Mouse (Mus musculus) neural tube, embryonic 11.5 days (tissue): ENCODE data around the gene C330007P06Rik. TPM values are rescaled to one million over a fixed set of nuclear protein-coding genes. Genes with fewer than 3 reads are reported as not detected.
A peak's percentile ranks its signal among the peaks of the same experiment; 100 is the strongest.
"Not testable (repeated sequence)": the region's sequence is repeated elsewhere in the genome, so short reads cannot be mapped to it uniquely, and the experiment has no call there.

ENCODE experiments used
- ATAC-seq: fragments of 200-750 bp; cut with Nextera tagmentation; 2 replicates; pipeline ENCODE4 v1.8.0; 2017; ENCODE audit warnings: moderate number of reproducible peaks, mild to moderate bottlenecking, moderate TSS enrichment, moderate library complexity; ENCODE audit not compliant: insufficient read depth, low FRiP score, low TSS enrichment
- DNase-seq: peaks from one replicate; pipeline ENCODE4 v3.0.0-alpha.2; 2015; ENCODE audit warnings: low spot score
- H3K27ac ChIP-seq: fragments of 300-500 bp; sonication (generic); 2 replicates; pipeline ENCODE4 v1.5.1; 2014; ENCODE audit warnings: low read depth, mild to moderate bottlenecking, low read length
- H3K27me3 ChIP-seq: fragments of 300-500 bp; sonication (generic); 2 replicates; pipeline ENCODE4 v1.6.1; 2014; ENCODE audit warnings: mild to moderate bottlenecking, low read length, mixed read lengths; ENCODE audit not compliant: control insufficient read depth, insufficient read depth
- H3K36me3 ChIP-seq: fragments of 300-500 bp; sonication (generic); 2 replicates; pipeline ENCODE4 v1.6.1; 2014; ENCODE audit warnings: mild to moderate bottlenecking, low read length, moderate library complexity, mixed read lengths; ENCODE audit not compliant: control insufficient read depth, insufficient read depth
- H3K4me1 ChIP-seq: fragments of 300-500 bp; sonication (generic); 2 replicates; pipeline ENCODE4 v1.6.1; 2014; ENCODE audit warnings: low read length, mixed read lengths; ENCODE audit not compliant: control insufficient read depth, insufficient read depth
- H3K4me2 ChIP-seq: fragments of 300-500 bp; sonication (generic); 2 replicates; pipeline ENCODE4 v1.6.1; 2014; ENCODE audit warnings: low read depth, mild to moderate bottlenecking, moderate library complexity
- H3K4me3 ChIP-seq: fragments of 300-500 bp; sonication (generic); 2 replicates; pipeline ENCODE4 v1.5.1; 2014; ENCODE audit warnings: low read depth, low read length
- H3K9ac ChIP-seq: fragments of 300-500 bp; sonication (generic); 2 replicates; pipeline ENCODE4 v1.6.1; 2014; ENCODE audit warnings: mild to moderate bottlenecking, low read length
- H3K9me3 ChIP-seq: fragments of 300-500 bp; sonication (generic); 2 replicates; pipeline ENCODE4 v1.6.1; 2016; ENCODE audit warnings: low read length; ENCODE audit not compliant: control insufficient read depth
- WGBS: fragments of 180-500 bp; shearing (Covaris S2); extraction: QIAGEN DNeasy Blood & Tissue Kit; methylation state at CpG from one replicate; pipeline ENCODE4 v1.1.7; 2014; 5-methylcytosine and 5-hydroxymethylcytosine counted together
- polyA plus RNA-seq: library from polyadenylated mRNA; unstranded; fragments of >200 nt; fragmentation: Nextera tagmentation; extraction: Ambion mirVana; gene quantifications from 2 replicates; pipeline ENCODE4 v1.2.1, GENCODE M21; 2014

Gene C330007P06Rik
- polyA plus RNA-seq, 1 experiment from 2014 or later = 37.4 TPM

DNA sequence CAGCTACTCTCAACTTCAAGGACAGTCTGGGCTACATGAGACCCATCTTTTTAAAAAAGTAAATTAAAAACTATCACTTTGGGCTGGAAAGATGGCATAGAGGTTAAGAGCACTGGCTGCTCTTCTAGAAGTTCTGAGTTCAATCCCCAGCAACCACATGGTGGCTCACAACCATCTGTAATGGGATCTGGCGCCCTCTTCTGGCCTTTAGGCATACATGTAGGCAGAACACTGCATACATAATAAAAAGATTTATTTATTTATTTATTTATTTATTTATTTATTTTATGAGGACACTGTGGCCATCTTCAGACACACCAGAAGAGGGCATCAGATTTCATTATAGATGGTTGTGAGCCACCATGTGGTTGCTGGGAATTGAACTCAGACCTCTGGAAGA is 25.0 kb upstream of the C330007P06Rik start:
- H3K9ac ChIP-seq, DNase-seq, H3K4me3 ChIP-seq, H3K27me3 ChIP-seq, ATAC-seq, H3K4me1 ChIP-seq, H3K27ac ChIP-seq, H3K4me2 ChIP-seq, H3K9me3 ChIP-seq, H3K36me3 ChIP-seq: not testable (repeated sequence)
- WGBS = 14% methylated on average over 1 of the region's 1 CpGs

- H3K27ac ChIP-seq = no peak overlapping the region
- ATAC-seq (no peak), DNase-seq (peak; percentile 9)
- no peak overlapping the region for H3K4me3 ChIP-seq
- H3K4me2 ChIP-seq = no peak overlapping the region
- WGBS = 83% methylated on average over 1 of the region's 1 CpGs
- no peaks in the 10 kb centered on the region for H3K36me3 ChIP-seq
- no peaks in the 10 kb centered on the region for H3K9me3 ChIP-seq
- no peaks in the 10 kb centered on the region for H3K4me1 ChIP-seq
- no peak overlapping the region for H3K9ac ChIP-seq
- H3K27me3 ChIP-seq = no peaks in the 10 kb centered on the region
Observed at GRCm38 (mm10) chrX:36884719-36885118, 10.8 kb upstream of the C330007P06Rik start.

- H3K9ac ChIP-seq = peak overlapping the region; percentile 77
- 0 out of 2 replicates have a peak overlapping the region, but pooled peaks have one; percentile 20 for H3K27ac ChIP-seq
- no peaks in the 10 kb centered on the region for H3K9me3 ChIP-seq
- 18% methylated on average over 35 of the region's 36 CpGs for WGBS
- H3K27me3 ChIP-seq = no peaks in the 10 kb centered on the region
- DNase-seq (peak; percentile 42), ATAC-seq (peak; percentile 54)
- no peaks in the 10 kb centered on the region for H3K4me1 ChIP-seq
- H3K36me3 ChIP-seq = no peaks in the 10 kb centered on the region
- H3K4me3 ChIP-seq = peak overlapping the region; percentile 62
- peak overlapping the region; percentile 49 for H3K4me2 ChIP-seq
Observed at GRCm38 (mm10) chrX:36874704-36875128, 805 bp upstream of the C330007P06Rik start.

- WGBS = 15% methylated on average over 52 of the region's 57 CpGs
- H3K36me3 ChIP-seq = no peaks in the 10 kb centered on the region
- DNase-seq = peak; percentile 84
Observed at GRCm38 (mm10) chrX:36874178-36874696, 326 bp upstream of the C330007P06Rik start.

DNA sequence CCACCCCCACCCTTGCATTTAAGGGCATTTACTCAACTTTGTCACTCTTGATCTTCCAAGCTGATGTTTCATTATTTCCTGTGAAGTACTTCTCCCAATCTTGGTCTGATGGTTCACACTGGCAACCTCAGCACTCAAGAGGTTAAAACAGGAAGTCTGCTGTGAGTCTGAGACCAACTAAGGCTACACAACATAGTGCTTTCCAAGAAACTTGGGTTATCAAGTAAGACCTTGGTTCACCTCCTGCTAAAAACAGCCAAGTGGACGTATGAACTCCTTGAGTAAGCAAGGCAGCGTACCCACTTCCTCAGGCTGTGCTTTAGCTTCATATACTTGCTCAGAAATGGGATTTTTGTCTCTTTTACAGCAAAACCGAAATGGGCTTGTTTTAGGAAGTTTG is 3.5 kb downstream of the C330007P06Rik start:
- Histone ChIP-seq H3K4me1 (no peaks in the 10 kb centered on the region), H3K9me3 (no peaks in the 10 kb centered on the region), H3K4me2 (no peak overlapping the region), H3K36me3 (no peaks in the 10 kb centered on the region), H3K9ac (no peak overlapping the region), H3K27me3 (no peaks in the 10 kb centered on the region), H3K4me3 (no peak overlapping the region), H3K27ac (no peak overlapping the region)
- 77% methylated on average over 3 of the region's 3 CpGs for WGBS
- ATAC-seq (no peak), DNase-seq (no peak)

More at GRCm38 (mm10) chrX:36874178-36874696, 326 bp upstream of the C330007P06Rik start:
- peak overlapping the region; percentile 62 for H3K4me3 ChIP-seq
- 0 out of 2 replicates have a peak overlapping the region, but pooled peaks have one; percentile 20 for H3K27ac ChIP-seq
- peak overlapping the region; percentile 77 for H3K9ac ChIP-seq
- peak; percentile 97 for ATAC-seq
- H3K27me3 ChIP-seq = no peaks in the 10 kb centered on the region
- H3K4me2 ChIP-seq = peak overlapping the region; percentile 49
- no peaks in the 10 kb centered on the region for H3K4me1 ChIP-seq
- H3K9me3 ChIP-seq = no peaks in the 10 kb centered on the region

GRCm38 (mm10) chrX:36864609-36865328 is 9.1 kb downstream of the C330007P06Rik start:
- Histone ChIP-seq H3K4me3 (peak overlapping the region; percentile 37), H3K27ac (no peak overlapping the region), H3K4me2 (peak overlapping the region; percentile 20; the same call in 1 of the 2 replicates), H3K9ac (no peak overlapping the region), H3K36me3 (no peaks in the 10 kb centered on the region), H3K27me3 (no peaks in the 10 kb centered on the region), H3K4me1 (no peaks in the 10 kb centered on the region; the same call in 1 of the 2 replicates), H3K9me3 (no peaks in the 10 kb centered on the region)
- DNase-seq = no peak
- peak; percentile 6; the same call in 1 of the 2 replicates for ATAC-seq
- 59% methylated on average over 8 of the region's 8 CpGs for WGBS

GRCm38 (mm10) chrX:36863766-36864608 is 9.9 kb downstream of the C330007P06Rik start:
- peak; percentile 80 for DNase-seq
- H3K4me2 ChIP-seq = peak overlapping the region; percentile 39
- H3K36me3 ChIP-seq = no peaks in the 10 kb centered on the region
- no peaks in the 10 kb centered on the region; the same call in 1 of the 2 replicates for H3K4me1 ChIP-seq
- peak overlapping the region; percentile 37 for H3K4me3 ChIP-seq
- peak overlapping the region; percentile 29 for H3K9ac ChIP-seq
- WGBS = 8% methylated on average over 41 of the region's 44 CpGs
- no peaks in the 10 kb centered on the region for H3K9me3 ChIP-seq
- H3K27ac ChIP-seq = no peak overlapping the region
- peak; percentile 83 for ATAC-seq
- no peaks in the 10 kb centered on the region for H3K27me3 ChIP-seq

DNA sequence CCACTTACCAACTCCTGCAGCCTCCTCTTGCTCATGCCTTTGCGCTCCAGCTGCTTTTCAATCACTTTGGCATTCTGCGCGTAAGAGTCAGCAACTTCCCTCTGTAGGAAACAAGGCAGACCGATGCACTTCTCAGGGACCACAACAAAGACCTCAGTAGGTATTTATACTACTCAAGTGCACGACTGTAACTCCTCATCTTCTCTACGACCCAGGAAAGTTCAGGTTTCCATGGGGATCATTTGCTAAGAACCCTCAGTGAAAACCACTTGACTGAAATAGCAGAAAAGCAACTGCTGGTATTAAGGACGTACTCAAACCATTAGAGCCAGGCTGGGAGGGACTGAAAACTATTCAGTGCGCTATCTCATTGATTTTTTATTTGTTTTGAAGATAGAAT is 21.3 kb downstream of the C330007P06Rik start:
- no peak overlapping the region for H3K4me2 ChIP-seq
- H3K9ac ChIP-seq = no peak overlapping the region
- no peaks in the 10 kb centered on the region for H3K36me3 ChIP-seq
- no peaks in the 10 kb centered on the region for H3K9me3 ChIP-seq
- H3K27ac ChIP-seq = no peak overlapping the region
- no peak overlapping the region for H3K4me3 ChIP-seq
- no peaks in the 10 kb centered on the region for H3K27me3 ChIP-seq
- DNase-seq (no peak), ATAC-seq (no peak)
- no peaks in the 10 kb centered on the region for H3K4me1 ChIP-seq
- 88% methylated on average over 8 of the region's 8 CpGs for WGBS
